Mouse (Mus musculus) forebrain, embryonic 12.5 days (tissue): ENCODE results near the gene Tmem170b. TPM values are rescaled to one million over a fixed set of nuclear protein-coding genes. Genes with fewer than 3 reads are reported as not detected.

Experiments used
- ATAC-seq: fragments of 200-750 bp; cut with Nextera tagmentation; 2 replicates; pipeline ENCODE4 v1.8.0; 2017; ENCODE audit warnings: moderate TSS enrichment; ENCODE audit not compliant: low FRiP score
- H3K27ac ChIP-seq: fragments of 300-500 bp; sonication (generic); 2 replicates; pipeline ENCODE4 v1.5.1; 2016; ENCODE audit warnings: mild to moderate bottlenecking
- H3K27me3 ChIP-seq: fragments of 300-500 bp; sonication (generic); 2 replicates; pipeline ENCODE4 v1.6.1; 2016; ENCODE audit warnings: mild to moderate bottlenecking
- H3K36me3 ChIP-seq: fragments of 300-500 bp; sonication (generic); replicated peaks from 2 replicates; pipeline ENCODE4 v1.6.1; 2016; ENCODE audit warnings: mild to moderate bottlenecking
- H3K4me1 ChIP-seq: fragments of 300-500 bp; sonication (generic); 2 replicates; pipeline ENCODE4 v1.6.1; 2016
- H3K4me2 ChIP-seq: fragments of 300-500 bp; sonication (generic); 2 replicates; pipeline ENCODE4 v1.6.1; 2016; ENCODE audit warnings: mild to moderate bottlenecking, moderate library complexity
- H3K4me3 ChIP-seq: fragments of 300-500 bp; sonication (generic); replicated peaks from 2 replicates; pipeline ENCODE4 v1.5.1; 2016; ENCODE audit warnings: mild to moderate bottlenecking
- H3K9ac ChIP-seq: fragments of 300-500 bp; sonication (generic); 2 replicates; pipeline ENCODE4 v1.6.1; 2016; ENCODE audit warnings: mild to moderate bottlenecking
- H3K9me3 ChIP-seq: fragments of 300-500 bp; sonication (generic); 2 replicates; pipeline ENCODE4 v1.6.1; 2016
- WGBS: fragments of 180-500 bp; shearing (Covaris S2); methylation state at CpG from one replicate; pipeline ENCODE4 v1.1.7; 2016; 5-methylcytosine and 5-hydroxymethylcytosine counted together
- polyA plus RNA-seq: library from polyadenylated mRNA; unstranded; fragments of >200 nt; fragmentation: Nextera tagmentation; extraction: Ambion mirVana; gene quantifications from 2 replicates; pipeline ENCODE4 v1.2.1, GENCODE M21; 2016

The Tmem170b gene
- polyA plus RNA-seq, 1 experiment from 2014 or later: 26.9 TPM

DNA sequence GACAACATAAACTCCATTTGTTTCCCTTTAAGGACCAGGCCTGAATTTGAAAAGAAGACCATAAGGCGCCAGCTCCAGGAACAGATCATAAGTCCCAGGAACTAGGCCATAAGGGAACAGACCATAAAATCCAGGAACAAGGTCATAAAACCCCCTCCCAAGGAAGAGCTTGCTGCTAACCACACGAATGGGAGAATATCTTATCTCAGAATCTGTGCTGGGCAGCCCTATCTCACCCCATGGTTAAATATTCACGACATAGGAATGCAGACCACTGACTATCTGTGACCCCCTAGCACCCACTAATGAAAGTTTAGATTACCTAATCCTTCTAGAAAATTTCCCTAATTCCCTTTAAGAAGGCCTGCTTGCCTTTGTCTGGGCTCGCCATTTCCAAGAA is 20.8 kb upstream of the Tmem170b start:
- Histone ChIP-seq H3K4me1 (no peaks in the 10 kb centered on the region), H3K9me3 (no peaks in the 10 kb centered on the region), H3K36me3 (no peaks in the 10 kb centered on the region), H3K27ac (no peak overlapping the region), H3K4me2 (no peak overlapping the region), H3K27me3 (no peaks in the 10 kb centered on the region), H3K4me3 (no peak overlapping the region), H3K9ac (no peak overlapping the region)
- whole genome bisulfite sequencing: 83% methylated on average over 4 of the region's 4 CpGs
- ATAC-seq: no peak

- Histone ChIP-seq H3K27me3 (no peaks in the 10 kb centered on the region), H3K4me3 (no peak overlapping the region), H3K36me3 (no peaks in the 10 kb centered on the region), H3K27ac (no peak overlapping the region), H3K4me1 (no peaks in the 10 kb centered on the region), H3K9ac (no peak overlapping the region), H3K4me2 (no peak overlapping the region), H3K9me3 (no peaks in the 10 kb centered on the region)
- 75% methylated on average over 2 of the region's 2 CpGs for WGBS
- no peak for ATAC-seq
Measured at GRCm38 (mm10) chr13:41596678-41597077, 9.0 kb upstream of the Tmem170b start.

DNA sequence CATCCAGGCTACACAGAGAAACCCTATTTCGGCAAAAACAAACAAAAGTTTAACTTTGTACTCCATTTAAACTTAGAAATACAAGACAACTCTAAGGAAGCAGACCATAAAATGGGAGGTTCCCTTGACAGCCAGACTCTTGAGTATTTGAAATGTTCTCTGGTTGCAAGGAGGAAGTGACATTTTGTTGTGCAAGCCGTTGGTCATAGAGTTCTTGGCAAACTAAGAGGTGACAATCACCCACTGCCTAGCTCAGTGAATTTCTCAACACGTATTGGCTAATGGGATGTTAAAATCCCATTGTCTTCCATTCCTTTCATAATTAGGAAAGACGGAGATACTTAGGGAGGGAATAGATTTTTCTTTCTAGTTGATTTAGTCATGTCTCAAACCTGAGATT is 5.7 kb upstream of the Tmem170b start:
- Histone ChIP-seq H3K4me3 (no peak overlapping the region), H3K27me3 (no peaks in the 10 kb centered on the region), H3K9ac (no peak overlapping the region), H3K36me3 (no peaks in the 10 kb centered on the region), H3K4me1 (0 out of 2 replicates have a peak, but pooled peaks cover 2% of the 10 kb centered on the region), H3K27ac (no peak overlapping the region), H3K4me2 (no peak overlapping the region), H3K9me3 (no peaks in the 10 kb centered on the region)
- 77% methylated on average over 4 of the region's 4 CpGs for WGBS
- ATAC-seq: no peak

DNA sequence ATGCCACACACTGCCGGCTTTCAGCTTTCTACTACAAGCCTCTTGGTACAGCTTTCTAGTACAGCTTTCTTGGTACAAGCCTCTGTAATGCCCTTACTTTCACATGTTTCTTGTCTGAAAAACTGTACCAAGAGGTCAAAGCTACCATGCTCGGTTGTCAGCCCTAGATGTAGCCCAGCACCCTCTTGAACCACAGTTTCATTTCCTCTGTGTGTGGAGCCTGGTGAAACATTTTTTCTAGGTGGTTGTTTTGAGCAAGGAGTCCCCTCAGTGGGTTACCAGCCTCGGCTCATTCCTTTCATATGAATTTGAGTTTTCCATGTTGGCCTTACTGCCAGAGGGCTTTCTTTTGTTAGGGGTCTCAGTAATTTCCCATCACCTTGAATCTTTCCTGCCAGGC is 4.7 kb upstream of the Tmem170b start:
- 89% methylated on average over 3 of the region's 3 CpGs for WGBS
- no peak overlapping the region for H3K9ac ChIP-seq
- H3K4me2 ChIP-seq: no peak overlapping the region
- H3K4me3 ChIP-seq: no peak overlapping the region
- H3K36me3 ChIP-seq: no peaks in the 10 kb centered on the region
- no peaks in the 10 kb centered on the region for H3K9me3 ChIP-seq
- H3K4me1 ChIP-seq: 0 out of 2 replicates have a peak, but pooled peaks cover 3% of the 10 kb centered on the region
- H3K27ac ChIP-seq: no peak overlapping the region
- ATAC-seq: no peak
- H3K27me3 ChIP-seq: no peaks in the 10 kb centered on the region

DNA sequence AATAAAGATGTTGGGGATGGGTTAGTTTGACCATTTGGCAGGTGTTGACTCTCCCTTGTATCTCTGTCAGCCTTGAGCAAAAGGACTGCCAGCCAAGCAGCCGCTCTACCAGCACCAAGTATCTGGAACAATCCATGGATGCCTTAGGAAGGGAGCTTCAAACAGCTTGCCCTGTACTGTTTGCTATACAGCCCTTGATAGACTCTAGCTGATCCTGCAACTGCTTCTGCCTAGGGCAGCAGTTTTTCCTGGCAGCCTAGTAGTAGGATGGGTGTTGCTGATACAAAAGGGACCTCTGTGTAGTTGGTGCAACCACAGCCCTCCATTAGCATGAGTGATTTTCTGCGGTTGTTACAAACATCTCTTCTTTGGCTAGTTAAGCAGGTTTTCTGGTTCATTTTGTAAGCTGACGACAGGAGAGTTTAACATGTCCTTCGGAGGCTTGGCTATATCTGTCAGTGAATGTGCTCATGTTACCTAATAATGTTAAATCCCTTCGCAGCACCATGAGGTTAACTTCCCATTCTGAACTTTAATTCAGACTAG is 1.7 kb upstream of the Tmem170b start:
- no peaks in the 10 kb centered on the region for H3K27me3 ChIP-seq
- WGBS: 82% methylated on average over 5 of the region's 5 CpGs
- H3K27ac ChIP-seq: no peak overlapping the region
- H3K4me3 ChIP-seq: no peak overlapping the region
- ATAC-seq: no peak
- no peak overlapping the region for H3K9ac ChIP-seq
- no peak overlapping the region for H3K4me2 ChIP-seq
- H3K9me3 ChIP-seq: no peaks in the 10 kb centered on the region
- peaks cover 23% of the 10 kb centered on the region for H3K4me1 ChIP-seq
- H3K36me3 ChIP-seq: no peaks in the 10 kb centered on the region

DNA sequence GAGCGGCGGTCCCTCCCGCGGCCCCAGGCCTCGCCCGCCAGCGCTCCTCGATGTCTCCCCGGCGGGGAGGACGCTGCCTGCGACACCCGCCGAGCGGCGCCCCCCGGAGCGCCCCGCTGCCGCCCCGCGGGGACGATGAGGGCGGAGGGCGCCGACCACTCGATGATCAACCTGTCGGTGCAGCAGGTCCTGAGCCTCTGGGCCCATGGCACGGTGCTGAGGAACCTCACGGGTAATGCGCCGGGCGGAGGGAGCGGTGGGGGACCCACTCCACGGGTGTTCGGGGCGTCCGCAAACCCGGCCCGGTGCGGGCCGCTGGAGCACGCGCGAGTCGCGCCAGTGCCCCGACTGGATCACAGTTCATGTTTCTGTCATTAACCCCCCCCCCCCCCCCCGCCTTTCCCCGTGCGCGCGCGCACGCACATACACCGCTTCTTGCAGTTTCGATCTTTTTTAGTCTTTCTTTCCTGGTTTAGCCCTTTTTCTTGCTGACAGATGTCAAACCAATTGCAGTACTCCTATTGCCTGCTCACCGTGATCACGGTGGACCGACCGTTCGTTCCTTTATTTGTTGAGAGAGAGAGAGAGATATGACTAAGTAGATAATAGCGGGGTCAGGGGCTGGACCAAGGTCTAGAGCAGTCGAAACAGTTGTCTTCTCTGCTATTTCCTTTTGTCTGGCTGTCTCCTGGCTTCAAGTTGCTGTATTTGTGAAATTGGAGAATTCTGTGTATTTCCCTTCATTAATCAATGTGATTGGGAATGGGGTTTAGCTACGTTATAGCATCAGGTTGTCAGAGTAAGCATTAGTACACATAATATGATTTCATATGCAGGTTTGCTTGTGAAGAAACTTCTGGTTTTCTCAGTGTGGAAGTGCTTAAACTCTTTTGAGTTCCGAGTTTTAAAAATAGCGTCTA is 634 bp downstream of the Tmem170b start:
- Histone ChIP-seq H3K9me3 (no peaks in the 10 kb centered on the region), H3K4me3 (peak overlapping the region; percentile 95), H3K27ac (peak overlapping the region; percentile 92), H3K4me2 (peak overlapping the region; percentile 69), H3K4me1 (peaks cover 28% of the 10 kb centered on the region), H3K27me3 (no peaks in the 10 kb centered on the region), H3K9ac (peak overlapping the region; percentile 99), H3K36me3 (no peaks in the 10 kb centered on the region)
- 2% methylated on average over 60 of the region's 67 CpGs for WGBS
- ATAC-seq: peak; percentile 60

GRCm38 (mm10) chr13:41607589-41607988 is 1.9 kb downstream of the Tmem170b start:
- Histone ChIP-seq H3K27me3 (no peaks in the 10 kb centered on the region), H3K9ac (0 out of 2 replicates have a peak overlapping the region, but pooled peaks have one; percentile 27), H3K4me3 (peak overlapping the region; percentile 19), H3K36me3 (no peaks in the 10 kb centered on the region), H3K9me3 (no peaks in the 10 kb centered on the region), H3K27ac (no peak overlapping the region), H3K4me2 (peak overlapping the region; percentile 69), H3K4me1 (peaks cover 28% of the 10 kb centered on the region)
- ATAC-seq: no peak
- 62% methylated on average over 3 of the region's 3 CpGs for WGBS

DNA sequence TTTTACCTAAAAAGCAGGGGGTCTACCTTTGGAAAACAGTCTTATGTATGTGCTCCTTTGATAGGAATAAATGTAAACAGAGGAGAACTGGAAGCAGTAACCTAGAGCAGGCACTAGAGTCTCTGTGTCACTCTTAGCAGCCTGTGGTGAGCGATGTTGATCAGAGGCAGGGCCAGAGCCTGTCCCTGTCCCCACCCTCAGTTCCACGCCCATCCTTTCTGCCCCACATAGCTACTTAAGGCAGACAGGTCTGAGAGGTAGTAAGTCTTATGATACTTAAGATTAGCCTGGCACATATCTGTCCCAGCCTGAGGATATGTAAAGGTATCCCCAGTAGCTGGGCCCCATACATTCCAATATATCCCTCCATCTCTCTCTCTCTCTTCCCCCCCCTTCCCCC is 2.9 kb downstream of the Tmem170b start:
- no peaks in the 10 kb centered on the region for H3K36me3 ChIP-seq
- H3K27me3 ChIP-seq: no peaks in the 10 kb centered on the region
- H3K4me3 ChIP-seq: no peak overlapping the region

DNA sequence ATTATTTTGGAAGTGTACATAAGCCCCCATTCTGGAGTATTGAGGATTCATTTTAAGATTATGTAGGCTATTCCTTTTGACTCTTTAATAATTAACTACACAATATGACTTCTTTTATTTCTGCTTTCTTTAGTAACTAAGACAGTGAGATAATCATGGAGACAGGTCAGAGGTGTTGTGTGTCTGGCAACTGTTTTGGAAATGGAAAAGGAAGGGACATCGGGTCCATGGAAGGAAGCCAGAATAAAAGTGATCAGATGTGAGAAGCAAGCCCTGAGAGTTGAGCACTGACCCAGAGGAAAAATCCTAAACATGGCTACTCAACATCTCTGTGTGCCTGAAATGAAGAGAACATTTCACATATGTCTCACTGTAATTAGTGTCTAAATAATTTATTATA is 5.3 kb downstream of the Tmem170b start:
- peaks cover 33% of the 10 kb centered on the region for H3K4me1 ChIP-seq
- H3K9me3 ChIP-seq: no peaks in the 10 kb centered on the region
- H3K9ac ChIP-seq: no peak overlapping the region
- no peak overlapping the region for H3K27ac ChIP-seq
- no peak for ATAC-seq
- no peaks in the 10 kb centered on the region for H3K27me3 ChIP-seq
- WGBS: 89% methylated on average over 1 of the region's 1 CpGs
- no peaks in the 10 kb centered on the region for H3K36me3 ChIP-seq
- no peak overlapping the region for H3K4me2 ChIP-seq
- H3K4me3 ChIP-seq: no peak overlapping the region

More for the DNA sequence above, 2.9 kb downstream of the Tmem170b start:
- H3K9ac ChIP-seq: no peak overlapping the region
- ATAC-seq: no peak
- no peak overlapping the region for H3K4me2 ChIP-seq
- peaks cover 28% of the 10 kb centered on the region for H3K4me1 ChIP-seq
- no peak overlapping the region for H3K27ac ChIP-seq
- WGBS: 77% methylated on average over 2 of the region's 2 CpGs
- no peaks in the 10 kb centered on the region for H3K9me3 ChIP-seq

- Histone ChIP-seq H3K4me1 (peaks cover 9% of the 10 kb centered on the region), H3K36me3 (no peaks in the 10 kb centered on the region), H3K9ac (no peak overlapping the region), H3K27ac (no peak overlapping the region), H3K4me3 (no peak overlapping the region), H3K4me2 (no peak overlapping the region), H3K9me3 (no peaks in the 10 kb centered on the region), H3K27me3 (no peaks in the 10 kb centered on the region)
- 88% methylated on average over 2 of the region's 2 CpGs for WGBS
- no peak for ATAC-seq
Measured at GRCm38 (mm10) chr13:41614539-41614938, 8.8 kb downstream of the Tmem170b start.

GRCm38 (mm10) chr13:41614982-41615381 is 9.3 kb downstream of the Tmem170b start:
- 46% methylated on average over 5 of the region's 5 CpGs for WGBS
- H3K4me2 ChIP-seq: no peak overlapping the region
- no peaks in the 10 kb centered on the region for H3K36me3 ChIP-seq
- H3K4me1 ChIP-seq: peaks cover 8% of the 10 kb centered on the region; the same call in 1 of the 2 replicates
- H3K9me3 ChIP-seq: no peaks in the 10 kb centered on the region
- no peak for ATAC-seq
- no peak overlapping the region for H3K9ac ChIP-seq
- H3K27me3 ChIP-seq: no peaks in the 10 kb centered on the region
- no peak overlapping the region for H3K27ac ChIP-seq
- no peak overlapping the region for H3K4me3 ChIP-seq

DNA sequence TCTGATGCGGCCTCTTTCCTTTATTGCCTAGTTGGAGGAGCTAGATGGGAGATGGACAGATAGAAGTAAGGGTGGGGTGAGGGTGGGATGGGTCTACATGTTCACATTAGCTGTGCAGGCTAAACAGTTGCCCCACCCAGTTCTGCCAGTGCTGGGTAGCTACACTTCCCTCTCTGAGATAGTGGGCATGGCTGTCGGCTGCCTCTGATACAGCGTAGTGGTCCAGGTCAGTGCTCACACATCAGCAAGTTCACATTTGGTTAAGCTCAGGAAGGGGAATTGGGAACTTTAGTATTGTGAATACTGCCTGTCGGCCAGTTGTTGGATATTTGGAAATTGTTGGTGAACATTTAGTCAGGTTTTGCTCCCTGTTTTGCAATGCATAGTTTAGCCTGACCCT is 13.8 kb downstream of the Tmem170b start:
- 94% methylated on average over 4 of the region's 4 CpGs for WGBS
- ATAC-seq: no peak
- H3K4me3 ChIP-seq: no peak overlapping the region
- no peaks in the 10 kb centered on the region for H3K27me3 ChIP-seq
- no peak overlapping the region for H3K4me2 ChIP-seq
- no peak overlapping the region for H3K9ac ChIP-seq
- H3K36me3 ChIP-seq: no peaks in the 10 kb centered on the region
- H3K4me1 ChIP-seq: peaks cover 8% of the 10 kb centered on the region; the same call in 1 of the 2 replicates
- no peak overlapping the region for H3K27ac ChIP-seq
- H3K9me3 ChIP-seq: no peaks in the 10 kb centered on the region
